Mouse (Mus musculus) hindbrain, embryonic 15.5 days (tissue): ENCODE measurements around the gene Tnfrsf1a. TPM values are rescaled to one million over a fixed set of nuclear protein-coding genes. Genes with fewer than 3 reads are reported as not detected.
"Not testable (repeated sequence)": the region's sequence is repeated elsewhere in the genome, so short reads cannot be mapped to it uniquely, and the experiment has no call there.

Source experiments
- ATAC-seq: fragments of 200-750 bp; cut with Nextera tagmentation; 2 replicates; pipeline ENCODE4 v1.8.0; 2017; ENCODE audit warnings: low read depth, moderate number of reproducible peaks, moderate TSS enrichment; ENCODE audit not compliant: low FRiP score
- H3K27ac ChIP-seq: fragments of 300-500 bp; sonication (generic); replicated peaks from 2 replicates; pipeline ENCODE4 v1.5.1; 2015; ENCODE audit warnings: mild to moderate bottlenecking, inconsistent platforms
- H3K27me3 ChIP-seq: fragments of 300-500 bp; sonication (generic); 2 replicates; pipeline ENCODE4 v1.6.1; 2015; ENCODE audit warnings: control low read depth, inconsistent platforms
- H3K36me3 ChIP-seq: fragments of 300-500 bp; sonication (generic); 2 replicates; pipeline ENCODE4 v1.6.1; 2015; ENCODE audit warnings: control low read depth, inconsistent platforms
- H3K4me1 ChIP-seq: fragments of 300-500 bp; sonication (generic); replicated peaks from 2 replicates; pipeline ENCODE4 v1.6.1; 2015; ENCODE audit warnings: control low read depth, inconsistent platforms
- H3K4me2 ChIP-seq: fragments of 300-500 bp; sonication (generic); 2 replicates; pipeline ENCODE4 v1.6.1; 2015; ENCODE audit warnings: moderate library complexity, mild to moderate bottlenecking, inconsistent platforms
- H3K4me3 ChIP-seq: fragments of 300-500 bp; sonication (generic); 2 replicates; pipeline ENCODE4 v1.5.1; 2015; ENCODE audit warnings: mild to moderate bottlenecking, inconsistent platforms
- H3K9ac ChIP-seq: fragments of 300-500 bp; sonication (generic); 2 replicates; pipeline ENCODE4 v1.6.1; 2015; ENCODE audit warnings: inconsistent platforms
- H3K9me3 ChIP-seq: fragments of 300-500 bp; sonication (generic); 2 replicates; pipeline ENCODE4 v1.6.1; 2016; ENCODE audit warnings: control low read depth, inconsistent platforms
- WGBS: fragments of 180-500 bp; shearing (Covaris S2); methylation state at CpG from one replicate; pipeline ENCODE4 v1.1.7; 2015; 5-methylcytosine and 5-hydroxymethylcytosine counted together
- polyA plus RNA-seq: library from polyadenylated mRNA; unstranded; fragments of >200 nt; fragmentation: Nextera tagmentation; extraction: Ambion mirVana; gene quantifications from 2 replicates; pipeline ENCODE4 v1.2.1, GENCODE M21; 2015

Tnfrsf1a gene
- 14.8 and 16.6 TPM in 2 replicates for polyA plus RNA-seq

- peak within 1 kb of the TSS; percentile 37 for H3K4me3 ChIP-seq
- H3K27ac ChIP-seq = 0 out of 2 replicates have a peak within 1 kb of the TSS, but pooled peaks have one; percentile 32
- peak within 1 kb of the TSS; percentile 38 for H3K9ac ChIP-seq
- H3K9me3 ChIP-seq = no peaks in the 10 kb centered on the region
- WGBS = 6% methylated on average over 22 of the region's 22 CpGs
- no peaks in the 10 kb centered on the region for H3K36me3 ChIP-seq
- peaks cover 17% of the 10 kb centered on the region for H3K4me1 ChIP-seq
- ATAC-seq = no peak
- peaks cover 10% of the 10 kb centered on the region; the same call in 1 of the 2 replicates for H3K27me3 ChIP-seq
- H3K4me2 ChIP-seq = peak within 1 kb of the TSS; percentile 63
These were observed at the start of gene Tnfrsf1a for GRCm38 (mm10) chr6:125348721-125349574. Gene Tnfrsf1a, plus strand, starts transcription at chr6:125349362.

- Histone ChIP-seq H3K27me3 (no peaks in the 10 kb centered on the region), H3K4me3 (no peak overlapping the region), H3K4me1 (no peaks in the 10 kb centered on the region), H3K36me3 (no peaks in the 10 kb centered on the region), H3K4me2 (no peak overlapping the region), H3K9me3 (no peaks in the 10 kb centered on the region), H3K27ac (no peak overlapping the region), H3K9ac (no peak overlapping the region)
- WGBS = 82% methylated on average over 1 of the region's 1 CpGs
- ATAC-seq = no peak
These were observed 48.2 kb upstream of the Tnfrsf1a start for GRCm38 (mm10) chr6:125300982-125301381.

GRCm38 (mm10) chr6:125302231-125302982, 46.8 kb upstream of the Tnfrsf1a start:
- Histone ChIP-seq H3K27me3 (no peaks in the 10 kb centered on the region), H3K9me3 (no peaks in the 10 kb centered on the region), H3K36me3 (no peaks in the 10 kb centered on the region), H3K4me3 (no peak overlapping the region), H3K9ac (no peak overlapping the region), H3K4me1 (no peaks in the 10 kb centered on the region), H3K4me2 (no peak overlapping the region), H3K27ac (no peak overlapping the region)
- ATAC-seq = no peak
- 88% methylated on average over 24 of the region's 24 CpGs for WGBS

- Histone ChIP-seq H3K27ac (no peak overlapping the region), H3K36me3 (no peaks in the 10 kb centered on the region), H3K27me3 (no peaks in the 10 kb centered on the region), H3K4me1 (no peaks in the 10 kb centered on the region), H3K4me3 (no peak overlapping the region), H3K9me3 (no peaks in the 10 kb centered on the region), H3K9ac (no peak overlapping the region), H3K4me2 (no peak overlapping the region)
- 59% methylated on average over 4 of the region's 4 CpGs for WGBS
- peak; percentile 51; the same call in 1 of the 2 replicates for ATAC-seq
These were observed 45.9 kb upstream of the Tnfrsf1a start for GRCm38 (mm10) chr6:125303242-125303641.

GRCm38 (mm10) chr6:125304408-125304807, 44.8 kb upstream of the Tnfrsf1a start:
- H3K27me3 ChIP-seq, H3K27ac ChIP-seq, H3K4me2 ChIP-seq, ATAC-seq, H3K4me1 ChIP-seq, H3K9me3 ChIP-seq, H3K9ac ChIP-seq, H3K4me3 ChIP-seq, H3K36me3 ChIP-seq: not testable (repeated sequence)
- 86% methylated on average over 7 of the region's 7 CpGs for WGBS

GRCm38 (mm10) chr6:125305465-125305864, 43.7 kb upstream of the Tnfrsf1a start:
- H3K4me2 ChIP-seq = no peak overlapping the region
- H3K4me1 ChIP-seq = no peaks in the 10 kb centered on the region
- H3K36me3 ChIP-seq = no peaks in the 10 kb centered on the region
- no peak overlapping the region for H3K27ac ChIP-seq
- WGBS = 90% methylated on average over 6 of the region's 6 CpGs
- no peak overlapping the region for H3K4me3 ChIP-seq
- ATAC-seq = no peak
- H3K9me3 ChIP-seq = no peaks in the 10 kb centered on the region
- no peak overlapping the region for H3K9ac ChIP-seq
- H3K27me3 ChIP-seq = no peaks in the 10 kb centered on the region

- Histone ChIP-seq H3K27me3 (no peaks in the 10 kb centered on the region), H3K4me1 (no peaks in the 10 kb centered on the region), H3K9me3 (no peaks in the 10 kb centered on the region), H3K9ac (no peak overlapping the region), H3K4me2 (no peak overlapping the region), H3K27ac (no peak overlapping the region), H3K36me3 (no peaks in the 10 kb centered on the region), H3K4me3 (no peak overlapping the region)
- no peak for ATAC-seq
- 90% methylated on average over 5 of the region's 5 CpGs for WGBS
These were observed 42.1 kb upstream of the Tnfrsf1a start for GRCm38 (mm10) chr6:125307091-125307490.

GRCm38 (mm10) chr6:125308921-125309320, 40.2 kb upstream of the Tnfrsf1a start:
- peaks cover 14% of the 10 kb centered on the region for H3K4me1 ChIP-seq
- H3K4me3 ChIP-seq = no peak overlapping the region
- H3K9ac ChIP-seq = no peak overlapping the region
- ATAC-seq = no peak
- no peak overlapping the region for H3K27ac ChIP-seq
- no peaks in the 10 kb centered on the region for H3K9me3 ChIP-seq
- no peaks in the 10 kb centered on the region for H3K27me3 ChIP-seq
- WGBS = 13% methylated on average over 13 of the region's 13 CpGs
- peak overlapping the region; percentile 24; the same call in 1 of the 2 replicates for H3K4me2 ChIP-seq
- no peaks in the 10 kb centered on the region for H3K36me3 ChIP-seq

- ATAC-seq = no peak
- no peaks in the 10 kb centered on the region for H3K36me3 ChIP-seq
- 44% methylated on average over 5 of the region's 5 CpGs for WGBS
- peaks cover 19% of the 10 kb centered on the region for H3K4me1 ChIP-seq
- no peak overlapping the region for H3K4me3 ChIP-seq
- no peak overlapping the region for H3K4me2 ChIP-seq
- no peaks in the 10 kb centered on the region for H3K9me3 ChIP-seq
- no peaks in the 10 kb centered on the region for H3K27me3 ChIP-seq
- no peak overlapping the region for H3K27ac ChIP-seq
- no peak overlapping the region for H3K9ac ChIP-seq
These were observed 39.8 kb upstream of the Tnfrsf1a start for GRCm38 (mm10) chr6:125309406-125309805.

GRCm38 (mm10) chr6:125312171-125312570, 37.0 kb upstream of the Tnfrsf1a start:
- H3K4me3 ChIP-seq = no peak overlapping the region
- no peaks in the 10 kb centered on the region for H3K27me3 ChIP-seq
- no peak overlapping the region for H3K27ac ChIP-seq
- H3K36me3 ChIP-seq = no peaks in the 10 kb centered on the region
- no peak overlapping the region for H3K4me2 ChIP-seq
- no peak overlapping the region for H3K9ac ChIP-seq
- peaks cover 19% of the 10 kb centered on the region for H3K4me1 ChIP-seq
- WGBS = 87% methylated on average over 9 of the region's 9 CpGs
- ATAC-seq = no peak
- H3K9me3 ChIP-seq = no peaks in the 10 kb centered on the region

- WGBS = 66% methylated on average over 22 of the region's 22 CpGs
- Histone ChIP-seq H3K4me3 (peak overlapping the region; percentile 36), H3K4me2 (peak overlapping the region; percentile 60), H3K36me3 (no peaks in the 10 kb centered on the region), H3K27ac (0 out of 2 replicates have a peak overlapping the region, but pooled peaks have one; percentile 12), H3K9me3 (no peaks in the 10 kb centered on the region), H3K9ac (peak overlapping the region; percentile 37), H3K27me3 (no peaks in the 10 kb centered on the region), H3K4me1 (peaks cover 19% of the 10 kb centered on the region)
- no peak for ATAC-seq
These were observed 36.4 kb upstream of the Tnfrsf1a start for GRCm38 (mm10) chr6:125312581-125313355.
